Mouse (Mus musculus) liver, embryonic 14.5 days (tissue): ENCODE measurements around the gene Nav2.

ENCODE experiments used
- CTCF ChIP-seq: IDR thresholded peaks from 2 replicates; pipeline ENCODE4 v1.5.1; 2016; ENCODE audit warnings: antibody characterized with exemption, low read depth, control low read depth
- EP300 ChIP-seq: IDR thresholded peaks from 2 replicates; pipeline ENCODE4 v1.6.1; 2016; ENCODE audit warnings: antibody characterized with exemption, low read depth

- TF ChIP-seq CTCF (no peak), EP300 (no peak)
Measured at GRCm38 (mm10) chr7:49525348-49526100, 617.0 kb downstream of the Nav2 start.
